Mouse (Mus musculus) brain, embryonic 14.5 days (tissue): ENCODE measurements around the gene Gm42791.

Experiments used
- CTCF ChIP-seq: fragments of 200-500 bp; IDR thresholded peaks from 2 replicates; pipeline ENCODE4 v1.5.1; 2012; ENCODE audit warnings: inconsistent platforms, mild to moderate bottlenecking, moderate library complexity, borderline replicate concordance; ENCODE audit not compliant: insufficient read depth, insufficient read length; ENCODE audit errors: extremely low read depth
- POLR2A ChIP-seq: fragments of 200-500 bp; IDR thresholded peaks from 2 replicates; pipeline ENCODE4 v1.6.1; 2012; ENCODE audit warnings: mild to moderate bottlenecking, inconsistent platforms, borderline replicate concordance; ENCODE audit not compliant: poor library complexity, insufficient read depth, insufficient read length, severe bottlenecking; ENCODE audit errors: extremely low read depth

- TF ChIP-seq CTCF (no peak), POLR2A (no peak)
These were observed 7.3 kb upstream of the Gm42791 start for GRCm38 (mm10) chr5:149002034-149002802.
